Mouse (Mus musculus) embryonic fibroblast, embryonic 13.5 days (primary cell): ENCODE results near the gene Nol3. TPM values are rescaled to one million over a fixed set of nuclear protein-coding genes. Genes with fewer than 3 reads are reported as not detected.

Source experiments
- H3K27ac ChIP-seq: 2 replicates; pipeline ENCODE4 v1.5.1; 2012; ENCODE audit warnings: low read length, control low read depth, inconsistent platforms; ENCODE audit not compliant: insufficient read depth
- H3K4me1 ChIP-seq: 2 replicates; pipeline ENCODE4 v1.6.1; 2011; ENCODE audit warnings: low read length; ENCODE audit not compliant: control insufficient read depth, insufficient read depth
- H3K4me3 ChIP-seq: 2 replicates; pipeline ENCODE4 v1.5.1; 2011; ENCODE audit warnings: mild to moderate bottlenecking, control low read depth, low read length; ENCODE audit not compliant: insufficient read depth
- CTCF ChIP-seq: IDR thresholded peaks from 2 replicates; pipeline ENCODE4 v1.5.1; 2011; ENCODE audit warnings: mild to moderate bottlenecking, control low read depth, low read length, moderate library complexity, borderline replicate concordance; ENCODE audit not compliant: insufficient read depth
- POLR2A ChIP-seq: IDR thresholded peaks from 2 replicates; pipeline ENCODE4 v1.6.1; 2011; ENCODE audit warnings: low read depth, mild to moderate bottlenecking, control low read depth, low read length, moderate library complexity
- polyA plus RNA-seq: library from polyadenylated mRNA; stranded (reverse); fragments of >200 nt; gene quantifications from 2 replicates; pipeline ENCODE4 v1.2.4, GENCODE M21; 2011; ENCODE audit warnings: low read depth; ENCODE audit not compliant: missing spikeins, insufficient read length

Nol3 gene
- polyA plus RNA-seq, 1 experiment, result 3.0 TPM

GRCm38 (mm10) chr8:105318662-105319190 is 42.8 kb downstream of the Nol3 start:
- no peak overlapping the region for H3K27ac ChIP-seq
- no peak for TF ChIP-seq POLR2A
- no peak for TF ChIP-seq CTCF
- no peak overlapping the region for H3K4me3 ChIP-seq
- no peaks in the 10 kb centered on the region for H3K4me1 ChIP-seq

- no peak overlapping the region for H3K27ac ChIP-seq
- H3K4me3 ChIP-seq, result no peak overlapping the region
- H3K4me1 ChIP-seq, result peaks cover 3% of the 10 kb centered on the region; the same call in 1 of the 2 replicates
- TF ChIP-seq CTCF (no peak), POLR2A (no peak)
Measured at GRCm38 (mm10) chr8:105323183-105323582, 47.2 kb downstream of the Nol3 start.

- H3K4me3 ChIP-seq, result peak overlapping the region; percentile 65
- TF ChIP-seq CTCF (no peak), POLR2A (no peak)
- H3K27ac ChIP-seq, result no peak overlapping the region
- H3K4me1 ChIP-seq, result peaks cover 3% of the 10 kb centered on the region; the same call in 1 of the 2 replicates
Measured at GRCm38 (mm10) chr8:105325641-105326093, 49.7 kb downstream of the Nol3 start.

- TF ChIP-seq POLR2A (peak; percentile 99), CTCF (peak; percentile 51; the same call in 1 of the 2 replicates)
- Histone ChIP-seq H3K27ac (peak within 1 kb of the TSS; percentile 74), H3K4me1 (peaks cover 3% of the 10 kb centered on the region; the same call in 1 of the 2 replicates), H3K4me3 (peak within 1 kb of the TSS; percentile 65)
Measured at GRCm38 (mm10) chr8:105326141-105326672, 50.3 kb downstream of the Nol3 start, which contains the start of the genes Lrrc29 and Tmem208. Gene Lrrc29 (minus strand): TSS chr8:105326278. Gene Tmem208 (plus strand): TSS chr8:105326354.

- no peak for TF ChIP-seq POLR2A
- no peak for TF ChIP-seq CTCF
- Histone ChIP-seq H3K27ac (peak overlapping the region; percentile 74; the same call in 1 of the 2 replicates), H3K4me3 (peak overlapping the region; percentile 60), H3K4me1 (peaks cover 3% of the 10 kb centered on the region; the same call in 1 of the 2 replicates)
Measured at GRCm38 (mm10) chr8:105326968-105327367, 51.0 kb downstream of the Nol3 start.

GRCm38 (mm10) chr8:105330325-105330724 is 54.4 kb downstream of the Nol3 start:
- TF ChIP-seq POLR2A (no peak), CTCF (no peak)
- Histone ChIP-seq H3K27ac (no peak overlapping the region), H3K4me1 (peaks cover 3% of the 10 kb centered on the region; the same call in 1 of the 2 replicates), H3K4me3 (no peak overlapping the region)

- no peak for TF ChIP-seq POLR2A
- no peak for TF ChIP-seq CTCF
- Histone ChIP-seq H3K27ac (no peak overlapping the region), H3K4me1 (peaks cover 3% of the 10 kb centered on the region; the same call in 1 of the 2 replicates), H3K4me3 (no peak overlapping the region)
Measured at GRCm38 (mm10) chr8:105331469-105331868, 55.5 kb downstream of the Nol3 start.

Other genes starting within 250 kb of the Nol3 start
- gene Ces3a, start 227.5 kb upstream of the Nol3 start, polyA plus RNA-seq, result not detected in 2 replicates
- gene Ces3b, start 192.4 kb upstream of the Nol3 start, polyA plus RNA-seq, result not detected in 2 replicates
- gene Ces4a, start 144.3 kb upstream of the Nol3 start, polyA plus RNA-seq, result not detected in 2 replicates
- 111 and 145 TPM in 2 replicates for gene Cbfb, start 105.5 kb upstream of the Nol3 start, polyA plus RNA-seq
- 19.5 and 24.7 TPM in 2 replicates for gene D230025D16Rik, start 51.0 kb upstream of the Nol3 start, polyA plus RNA-seq
- 25.8 and 33.2 TPM in 2 replicates for gene B3gnt9, start 21.0 kb upstream of the Nol3 start, polyA plus RNA-seq
- gene Tradd, start 11.5 kb upstream of the Nol3 start, polyA plus RNA-seq, result 12.5 and 15.0 TPM in 2 replicates
- 3.9 and 4.3 TPM in 2 replicates for gene Fbxl8, start 11.5 kb upstream of the Nol3 start, polyA plus RNA-seq
- gene Hsf4, start 6.3 kb upstream of the Nol3 start, polyA plus RNA-seq, result 1.2 and 1.7 TPM in 2 replicates
- gene 4931428F04Rik, start 13.7 kb downstream of the Nol3 start, polyA plus RNA-seq, result 5.2 and 6.2 TPM in 2 replicates
- 0.55 TPM in 1 of 2 replicates, not detected in the other for gene Exoc3l, start 20.0 kb downstream of the Nol3 start, polyA plus RNA-seq
- 42.6 and 43.9 TPM in 2 replicates for gene E2f4, start 21.5 kb downstream of the Nol3 start, polyA plus RNA-seq
- gene Elmo3, start 29.5 kb downstream of the Nol3 start, polyA plus RNA-seq, result 1.6 and 2.5 TPM in 2 replicates
- 1.2 and 1.6 TPM in 2 replicates for gene Lrrc29, start 50.1 kb downstream of the Nol3 start, polyA plus RNA-seq
- gene Tmem208, start 50.2 kb downstream of the Nol3 start, polyA plus RNA-seq, result 54.3 and 69.1 TPM in 2 replicates
- 16.0 and 22.6 TPM in 2 replicates for gene Fhod1, start 71.8 kb downstream of the Nol3 start, polyA plus RNA-seq
- gene Slc9a5, start 72.7 kb downstream of the Nol3 start, polyA plus RNA-seq, result 8.9 and 10.3 TPM in 2 replicates
- 3.7 and 3.9 TPM in 2 replicates for gene Plekhg4, start 97.1 kb downstream of the Nol3 start, polyA plus RNA-seq
- not detected in 2 replicates for gene Kctd19, start 137.4 kb downstream of the Nol3 start, polyA plus RNA-seq
- gene Lrrc36, start 137.4 kb downstream of the Nol3 start, polyA plus RNA-seq, result not detected in 2 replicates
- gene Tppp3, start 195.4 kb downstream of the Nol3 start, polyA plus RNA-seq, result 8.5 and 10.0 TPM in 2 replicates
- gene Zdhhc1, start 220.8 kb downstream of the Nol3 start, polyA plus RNA-seq, result 21.5 and 24.7 TPM in 2 replicates
- 0.28 and 0.35 TPM in 2 replicates for gene Hsd11b2, start 242.6 kb downstream of the Nol3 start, polyA plus RNA-seq